Mouse (Mus musculus): ENCODE measurements at regions not wholly inside any gene's neighbourhood (a gene's known extent, or its start where the extent isn't known, plus 50 kb on each side); places are given as distances from the start of the nearest gene placed in this dataset.
A peak's percentile ranks its signal among the peaks of the same experiment; 100 is the strongest.

GRCm38 (mm10) chr5:119575124-119575523 is 95.3 kb upstream of the Tbx3 start:
- no peak for DNase-seq (ENCODE audit: low spot score in 2 of 2)

DNA sequence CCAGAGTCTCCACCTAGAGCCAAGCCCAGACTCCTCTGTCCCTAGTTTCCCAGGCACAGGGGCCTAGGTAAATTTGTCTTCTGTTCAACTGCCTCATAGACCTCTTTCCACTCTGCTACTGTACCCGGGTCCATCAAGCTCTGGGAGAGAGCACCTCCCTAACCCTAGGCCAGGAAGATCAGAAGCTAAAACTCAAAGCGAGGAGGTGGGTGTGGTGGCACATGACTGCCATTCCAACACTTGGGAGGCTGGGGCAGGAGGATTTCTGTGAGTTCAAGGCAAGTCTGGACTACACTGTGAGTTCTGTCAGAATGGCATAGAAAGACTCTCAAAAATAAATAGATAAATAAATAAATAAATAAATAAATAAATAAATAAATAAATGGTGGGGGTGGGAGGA is 91.2 kb upstream of the Tbx3 start:
- DNase-seq (ENCODE audit: low spot score in 2 of 2), result no peak

GRCm38 (mm10) chr5:119579806-119580205 is 90.7 kb upstream of the Tbx3 start:
- no peak for DNase-seq (ENCODE audit: low spot score in 2 of 2)

DNA sequence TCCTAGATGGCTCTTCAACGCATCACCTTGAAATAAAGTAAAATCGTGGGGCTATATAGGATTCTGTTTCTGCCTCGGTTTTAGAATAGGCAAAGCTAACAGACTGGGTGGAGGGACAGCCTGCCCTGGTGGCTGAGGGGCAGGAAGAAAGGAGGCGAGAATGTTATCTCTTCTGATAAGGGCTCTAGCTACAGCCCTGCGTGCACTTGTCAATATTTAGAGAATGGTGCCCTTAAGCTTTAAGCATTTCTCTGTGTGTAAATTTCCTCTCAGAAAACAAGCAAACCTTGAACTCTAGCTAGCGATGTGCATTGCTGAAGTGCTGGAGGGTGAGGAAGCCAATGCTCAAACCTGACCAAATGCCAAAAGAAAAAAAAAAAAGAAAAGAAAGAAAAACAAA is 90.1 kb upstream of the Tbx3 start:
- no peak for DNase-seq (ENCODE audit: low spot score in 2 of 2)

DNA sequence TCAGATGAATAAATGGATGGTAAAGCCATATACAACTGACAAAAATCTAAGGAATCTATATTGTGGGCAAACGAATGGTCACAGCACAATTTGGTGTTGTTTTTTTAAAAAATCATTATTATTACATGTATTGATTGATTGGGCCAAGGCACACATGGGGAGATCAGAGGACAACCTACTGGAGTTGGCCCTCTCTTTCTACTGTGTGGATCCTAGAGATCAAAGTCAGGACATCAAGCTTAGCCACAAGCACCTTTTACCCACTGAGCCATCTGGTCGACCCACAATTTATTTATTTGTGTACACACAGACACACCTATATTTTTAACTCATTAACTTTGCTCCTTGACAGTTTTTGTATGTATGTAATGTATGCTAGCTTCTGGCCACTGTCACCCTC is 89.7 kb upstream of the Tbx3 start:
- DNase-seq (ENCODE audit: low spot score in 2 of 2), result no peak

DNA sequence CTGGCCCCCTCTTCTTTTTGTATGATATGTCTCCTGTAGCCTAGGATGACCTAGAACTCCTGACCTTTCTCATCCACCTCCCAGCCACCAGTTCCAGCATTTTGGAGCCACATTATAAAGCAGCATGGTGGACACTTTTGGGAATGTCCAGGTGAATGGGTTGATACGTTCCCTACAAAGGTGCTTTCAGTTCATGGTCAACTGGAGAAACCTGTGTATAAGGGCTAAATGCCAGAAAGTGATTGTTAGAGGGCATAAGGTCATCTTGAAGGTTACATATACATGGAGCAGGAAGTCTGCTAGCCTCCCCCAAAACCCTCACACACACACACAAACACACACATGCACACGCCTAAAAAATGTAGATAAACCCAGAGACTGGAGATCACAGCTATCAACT is 86.1 kb upstream of the Tbx3 start:
- DNase-seq (ENCODE audit: low spot score in 2 of 2), result no peak

DNA sequence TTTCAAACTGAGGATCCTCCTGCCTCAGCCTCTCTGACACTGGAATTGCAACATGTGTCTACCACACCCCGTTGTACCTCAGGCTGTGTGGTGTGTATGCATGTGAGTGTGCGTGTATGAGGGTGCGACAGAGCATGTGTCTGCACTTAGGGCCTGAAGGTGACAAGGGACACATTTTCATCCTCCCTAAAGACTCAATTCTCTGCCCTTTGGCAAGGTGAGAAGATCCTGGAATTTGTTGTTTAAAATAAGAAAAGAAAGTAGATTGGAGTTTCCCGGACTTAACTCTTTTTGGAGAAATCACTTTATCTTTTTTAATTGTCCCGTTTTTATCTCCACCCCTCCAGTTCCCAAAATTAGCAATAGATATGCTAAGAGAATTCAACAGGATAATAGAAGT is 85.6 kb upstream of the Tbx3 start:
- no peak for DNase-seq (ENCODE audit: low spot score in 2 of 2)

- DNase-seq (ENCODE audit: low spot score in 2 of 2), result no peak
Measured at GRCm38 (mm10) chr5:119586391-119587058, 83.9 kb upstream of the Tbx3 start.

DNA sequence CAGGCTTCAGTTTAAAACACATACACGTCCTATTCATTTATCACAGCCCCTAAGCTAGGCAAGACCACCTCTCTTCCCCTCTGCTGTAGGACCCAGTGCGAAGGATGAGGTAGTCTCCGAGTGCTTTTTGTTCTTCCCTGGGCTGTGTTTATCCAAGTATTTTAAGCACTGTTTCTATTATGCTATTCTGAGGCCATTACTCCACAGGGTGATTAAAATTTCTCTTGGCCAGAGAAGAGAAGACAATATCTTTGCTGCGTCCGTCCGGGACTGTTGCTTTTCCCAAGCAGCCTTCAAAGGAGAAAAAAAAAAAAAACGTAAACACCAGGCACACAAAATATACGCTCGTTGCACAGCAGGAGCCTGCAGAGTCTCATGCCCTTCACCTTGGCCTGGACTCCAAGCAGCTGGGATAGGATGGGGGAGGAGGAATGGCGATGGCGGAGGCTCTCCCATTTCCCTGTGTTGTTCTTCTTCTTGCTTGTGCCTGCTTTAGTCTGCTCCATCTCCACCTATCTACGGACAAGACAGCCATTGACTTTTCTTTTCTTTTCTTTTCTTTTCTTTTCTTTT is 83.1 kb upstream of the Tbx3 start:
- no peak for DNase-seq (ENCODE audit: low spot score in 2 of 2)

GRCm38 (mm10) chr5:119588340-119589272 is 81.9 kb upstream of the Tbx3 start:
- DNase-seq (ENCODE audit: low spot score in 2 of 2), result no peak

DNA sequence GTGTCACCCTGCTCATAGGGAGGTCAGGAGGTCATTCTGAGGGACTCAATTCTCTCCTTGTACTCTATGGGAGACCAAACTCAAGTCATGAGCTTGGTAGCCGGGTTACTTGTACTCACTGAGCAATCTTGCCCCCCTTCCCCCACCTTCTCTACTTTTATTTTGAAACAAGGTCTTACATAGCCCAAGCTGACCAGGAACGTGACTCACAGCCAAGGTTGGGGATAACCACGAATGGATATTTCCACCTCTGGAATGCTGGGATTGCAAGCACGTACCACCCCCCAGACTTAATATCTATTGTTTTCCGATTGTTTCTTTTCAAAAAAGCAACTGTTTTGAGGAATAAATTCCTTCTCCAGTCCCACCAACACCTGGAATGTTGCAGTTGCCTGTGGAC is 79.2 kb upstream of the Tbx3 start:
- no peak for DNase-seq (ENCODE audit: low spot score in 2 of 2)

DNA sequence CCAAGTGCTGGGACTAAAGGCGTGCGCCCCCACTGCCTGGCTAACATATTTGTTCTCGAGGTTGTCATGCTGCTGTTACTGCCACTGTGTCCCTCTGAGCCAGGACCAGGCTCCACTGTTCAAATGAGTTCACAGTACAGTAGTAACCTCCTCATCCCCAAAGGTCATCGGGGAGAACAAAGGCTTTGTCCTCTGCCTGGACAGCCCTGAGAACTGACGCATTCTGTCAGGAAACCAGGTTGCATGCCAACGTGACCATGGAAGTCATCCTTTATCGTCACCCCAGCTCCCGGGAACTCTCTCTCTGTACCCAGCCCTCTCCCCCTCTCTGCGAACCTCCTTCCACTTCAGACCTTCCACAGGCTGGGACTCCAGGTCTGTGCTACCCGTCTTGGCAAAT is 77.6 kb upstream of the Tbx3 start:
- no peak for DNase-seq (ENCODE audit: low spot score in 2 of 2)

DNA sequence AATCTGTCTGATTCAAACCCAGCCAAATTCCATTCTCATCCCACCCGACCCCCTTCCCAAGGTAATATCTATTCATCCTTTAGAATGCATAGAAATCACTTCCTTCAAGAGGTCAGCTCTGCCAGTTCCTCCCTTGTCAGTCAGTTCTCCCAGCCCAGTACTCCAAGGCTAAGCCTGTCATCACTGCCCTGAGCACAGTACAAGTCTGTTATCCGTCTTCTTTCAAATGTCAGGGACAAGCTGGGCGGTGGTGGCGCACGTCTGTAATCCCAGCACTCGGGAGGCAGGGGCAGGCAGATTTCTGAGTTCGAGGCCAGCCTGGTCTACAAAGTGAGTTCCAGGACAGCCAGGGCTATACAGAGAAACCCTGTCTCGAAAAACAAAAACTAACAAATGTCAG is 75.9 kb upstream of the Tbx3 start:
- no peak for DNase-seq (ENCODE audit: low spot score in 2 of 2)

GRCm38 (mm10) chr5:119596295-119596993 is 74.0 kb upstream of the Tbx3 start:
- DNase-seq (ENCODE audit: low spot score in 2 of 2), result no peak

DNA sequence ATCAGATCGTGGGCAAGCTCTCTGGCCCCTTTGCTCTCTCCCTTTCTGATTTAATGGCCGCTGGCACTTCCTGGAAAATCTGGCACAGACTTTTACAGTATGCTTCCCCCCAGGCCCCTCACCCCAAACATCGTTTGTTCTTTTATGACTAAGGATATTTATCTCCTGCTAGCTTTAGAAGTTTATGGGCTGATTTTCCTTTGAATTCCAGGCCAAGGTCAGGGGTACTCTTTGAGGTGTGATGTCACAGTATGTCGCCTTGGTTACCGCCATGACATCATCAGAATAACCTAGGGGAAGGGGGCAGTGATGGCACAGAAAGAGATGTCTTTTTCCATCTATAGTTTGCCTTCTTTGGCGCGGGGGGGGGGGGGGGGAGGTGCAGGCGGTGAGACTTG is 73.5 kb upstream of the Tbx3 start:
- no peak for DNase-seq (ENCODE audit: low spot score in 2 of 2)

- DNase-seq (ENCODE audit: low spot score in 2 of 2), result no peak
Measured at GRCm38 (mm10) chr5:119597530-119597929, 72.9 kb upstream of the Tbx3 start.

DNA sequence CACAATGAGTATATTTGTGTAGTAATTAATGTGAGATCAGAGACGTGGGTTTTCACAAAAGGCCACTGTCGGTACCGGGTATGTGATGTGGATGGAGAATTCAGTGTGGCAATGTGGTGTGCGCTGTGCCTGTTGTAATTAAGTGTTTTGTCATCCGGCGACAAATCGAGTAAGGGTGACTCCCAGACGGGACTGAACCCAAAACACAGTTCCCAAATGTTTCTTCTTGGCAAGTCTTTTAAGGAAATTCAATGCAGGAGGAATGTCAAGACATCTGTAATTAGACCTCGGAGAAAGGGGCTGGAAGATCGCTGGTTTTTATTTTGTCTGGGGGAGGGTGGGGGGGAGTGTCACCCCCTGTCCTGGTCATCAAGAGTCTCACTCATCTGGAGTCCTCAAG is 72.3 kb upstream of the Tbx3 start:
- no peak for DNase-seq (ENCODE audit: low spot score in 2 of 2)

DNA sequence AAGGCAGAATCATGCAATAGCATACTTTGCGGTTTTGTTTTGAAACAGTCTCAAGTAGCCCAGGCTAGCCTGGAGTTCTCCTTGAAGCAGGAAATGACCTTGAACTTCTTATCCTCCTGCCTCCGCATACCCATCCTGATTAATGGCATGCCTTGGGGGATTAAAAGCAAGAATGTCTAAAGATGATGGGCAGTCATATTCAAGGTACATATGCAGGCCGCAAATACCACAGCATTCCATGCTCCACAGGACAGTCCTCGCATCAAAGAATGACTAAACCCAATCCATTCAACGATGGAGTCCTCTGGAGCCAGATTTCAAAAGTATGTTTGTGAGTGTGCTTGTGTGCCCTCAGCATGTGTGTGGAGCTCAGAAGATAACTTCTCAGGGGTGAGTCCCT is 69.1 kb upstream of the Tbx3 start:
- DNase-seq (ENCODE audit: low spot score in 2 of 2), result no peak

DNA sequence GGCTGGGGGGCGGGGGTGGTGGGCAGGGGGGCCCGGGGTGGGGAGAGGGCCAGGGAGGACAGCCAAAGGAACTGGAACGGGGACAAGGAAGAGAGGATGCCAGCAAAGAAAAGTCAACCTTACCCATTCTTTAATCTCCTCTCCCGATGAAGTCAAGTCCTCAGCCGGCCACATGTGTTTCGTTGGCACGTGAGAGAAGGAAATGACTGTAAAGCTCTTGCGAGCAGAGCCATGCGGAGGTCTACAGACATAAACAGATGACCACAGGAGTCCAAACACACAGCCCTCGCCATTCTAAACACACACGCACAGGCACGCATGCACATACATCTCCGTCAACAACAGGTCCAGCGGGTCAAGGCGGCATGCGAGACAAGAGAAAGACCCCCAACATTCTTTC is 68.5 kb upstream of the Tbx3 start:
- no peak for DNase-seq (ENCODE audit: low spot score in 2 of 2)

GRCm38 (mm10) chr5:119605444-119605843 is 65.0 kb upstream of the Tbx3 start:
- no peak for DNase-seq (ENCODE audit: low spot score in 2 of 2)

DNA sequence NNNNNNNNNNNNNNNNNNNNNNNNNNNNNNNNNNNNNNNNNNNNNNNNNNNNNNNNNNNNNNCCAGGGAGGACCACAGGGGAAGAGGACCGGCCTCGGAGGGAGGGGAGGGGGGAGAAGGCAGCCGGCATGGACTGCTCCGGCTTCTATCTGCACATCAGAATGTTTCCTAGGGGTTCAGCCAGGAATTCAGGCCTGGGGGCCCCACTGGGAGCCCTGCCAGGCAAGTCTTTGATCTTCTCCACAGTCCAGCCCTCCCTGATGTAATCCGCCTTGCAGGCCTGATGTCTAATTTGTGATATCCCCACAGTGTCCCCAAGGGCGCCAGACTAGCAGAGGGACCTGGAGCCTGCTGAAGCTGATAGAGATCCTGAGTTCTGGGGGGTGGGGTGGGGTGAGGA is 57.1 kb upstream of the Tbx3 start:
- peak in 1 of 2 experiments; percentile 36 for DNase-seq (ENCODE audit: low spot score in 2 of 2)

All from urinary bladder, postnatal 4 days (tissue).